Mouse (Mus musculus): Measurements from ENCODE around the gene Eml2. TPM values are rescaled to one million over a fixed set of nuclear protein-coding genes. Genes with fewer than 3 reads are reported as not detected.

Gene Eml2
- polyA plus RNA-seq, 1 experiment from 2014 or later, result 14.2 TPM

- Histone ChIP-seq H3K27me3 (ENCODE audit: insufficient read depth, poor library complexity, severe bottlenecking) (no peaks in the 10 kb centered on the region), H3K36me3 (peaks cover 35% of the 10 kb centered on the region), H3K27ac (no peak overlapping the region), H3K4me1 (peaks cover 24% of the 10 kb centered on the region), H3K9me3 (no peaks in the 10 kb centered on the region), H3K4me3 (no peak overlapping the region)
- 90% methylated on average over 1 of the region's 1 CpGs for WGBS
- DNase-seq (ENCODE audit: low spot score), result no peak
These were observed 65.8 kb downstream of the Eml2 start for GRCm38 (mm10) chr7:19242005-19242404.

- peaks cover 12% of the 10 kb centered on the region for H3K4me1 ChIP-seq
- WGBS, result 87% methylated on average over 5 of the region's 5 CpGs
These were observed 67.6 kb downstream of the Eml2 start for GRCm38 (mm10) chr7:19243858-19244257.

GRCm38 (mm10) chr7:19245083-19245482, 68.9 kb downstream of the Eml2 start:
- no peaks in the 10 kb centered on the region for H3K9me3 ChIP-seq
- H3K36me3 ChIP-seq, result peaks cover 44% of the 10 kb centered on the region
- H3K27ac ChIP-seq, result no peak overlapping the region
- DNase-seq (ENCODE audit: low spot score), result no peak
- peaks cover under 1% of the 10 kb centered on the region; the same call in 1 of the 2 replicates for H3K4me1 ChIP-seq
- WGBS, result 80% methylated on average over 3 of the region's 3 CpGs
- no peaks in the 10 kb centered on the region for H3K27me3 ChIP-seq (ENCODE audit: insufficient read depth, poor library complexity, severe bottlenecking)
- no peak overlapping the region for H3K4me3 ChIP-seq

More at GRCm38 (mm10) chr7:19243858-19244257, 67.6 kb downstream of the Eml2 start:
- Histone ChIP-seq H3K36me3 (peaks cover 44% of the 10 kb centered on the region), H3K9me3 (no peaks in the 10 kb centered on the region), H3K4me3 (no peak overlapping the region), H3K27me3 (ENCODE audit: insufficient read depth, poor library complexity, severe bottlenecking) (no peaks in the 10 kb centered on the region), H3K27ac (no peak overlapping the region)
- no peak for DNase-seq (ENCODE audit: low spot score)

GRCm38 (mm10) chr7:19246855-19247254, 70.6 kb downstream of the Eml2 start:
- Histone ChIP-seq H3K27ac (peak overlapping the region; percentile 4; the same call in 1 of the 2 replicates), H3K36me3 (peaks cover 39% of the 10 kb centered on the region), H3K27me3 (ENCODE audit: insufficient read depth, poor library complexity, severe bottlenecking) (no peaks in the 10 kb centered on the region), H3K9me3 (no peaks in the 10 kb centered on the region), H3K4me1 (no peaks in the 10 kb centered on the region; the same call in 1 of the 2 replicates), H3K4me3 (no peak overlapping the region)
- 83% methylated on average over 1 of the region's 1 CpGs for WGBS
- peak; percentile 77 for DNase-seq (ENCODE audit: low spot score)

- Histone ChIP-seq H3K4me3 (no peak overlapping the region), H3K4me1 (no peaks in the 10 kb centered on the region; the same call in 1 of the 2 replicates), H3K27me3 (ENCODE audit: insufficient read depth, poor library complexity, severe bottlenecking) (no peaks in the 10 kb centered on the region), H3K27ac (peak overlapping the region; percentile 4; the same call in 1 of the 2 replicates), H3K9me3 (no peaks in the 10 kb centered on the region), H3K36me3 (peaks cover 39% of the 10 kb centered on the region)
- 90% methylated on average over 2 of the region's 2 CpGs for WGBS
- DNase-seq (ENCODE audit: low spot score), result peak; percentile 73
These were observed 71.3 kb downstream of the Eml2 start for GRCm38 (mm10) chr7:19247511-19247910.

- Histone ChIP-seq H3K27me3 (ENCODE audit: insufficient read depth, poor library complexity, severe bottlenecking) (no peaks in the 10 kb centered on the region), H3K36me3 (peaks cover 35% of the 10 kb centered on the region), H3K27ac (no peak overlapping the region), H3K4me1 (0 out of 2 replicates have a peak, but pooled peaks cover 2% of the 10 kb centered on the region), H3K4me3 (no peak overlapping the region), H3K9me3 (no peaks in the 10 kb centered on the region; the same call in 1 of the 2 replicates)
- WGBS, result 86% methylated on average over 4 of the region's 4 CpGs
- DNase-seq (ENCODE audit: low spot score), result no peak
These were observed 75.9 kb downstream of the Eml2 start for GRCm38 (mm10) chr7:19252078-19252477.

GRCm38 (mm10) chr7:19253437-19253836, 77.2 kb downstream of the Eml2 start:
- H3K4me3 ChIP-seq, result no peak overlapping the region
- no peaks in the 10 kb centered on the region; the same call in 1 of the 2 replicates for H3K9me3 ChIP-seq
- DNase-seq (ENCODE audit: low spot score), result no peak
- 58% methylated on average over 5 of the region's 5 CpGs for WGBS
- peaks cover 41% of the 10 kb centered on the region for H3K36me3 ChIP-seq
- no peak overlapping the region for H3K27ac ChIP-seq
- H3K4me1 ChIP-seq, result peaks cover 9% of the 10 kb centered on the region; the same call in 1 of the 2 replicates
- H3K27me3 ChIP-seq (ENCODE audit: insufficient read depth, poor library complexity, severe bottlenecking), result no peaks in the 10 kb centered on the region

- no peaks in the 10 kb centered on the region; the same call in 1 of the 2 replicates for H3K9me3 ChIP-seq
- WGBS, result 84% methylated on average over 17 of the region's 17 CpGs
- H3K27ac ChIP-seq, result no peak overlapping the region
- H3K27me3 ChIP-seq (ENCODE audit: insufficient read depth, poor library complexity, severe bottlenecking), result no peaks in the 10 kb centered on the region
- H3K36me3 ChIP-seq, result peaks cover 58% of the 10 kb centered on the region
- peaks cover 9% of the 10 kb centered on the region; the same call in 1 of the 2 replicates for H3K4me1 ChIP-seq
- H3K4me3 ChIP-seq, result 0 out of 2 replicates have a peak overlapping the region, but pooled peaks have one; percentile 12
- no peak for DNase-seq (ENCODE audit: low spot score)
These were observed 79.2 kb downstream of the Eml2 start for GRCm38 (mm10) chr7:19255395-19255794.

MicroRNA genes within 50 kb of the gene (microRNA counts, 519-probe panel; counts per million panel counts)
- microRNA mmu-miR-330, result not detected

Small RNAs within 50 kb of the gene (microRNA-seq; reads per million reads assigned to microRNA genes)
- 405 reads per million, percentile 70 among the genes with 10 or more reads in this experiment for gene Mir330

Other genes with a start within 250 kb of the Eml2 start
- not detected in 2 replicates for gene Nanos2, start 189.0 kb upstream of the Eml2 start, polyA plus RNA-seq (2016; fragmentation: Nextera tagmentation; extraction: Ambion mirVana)
- gene Mypop, start 185.2 kb upstream of the Eml2 start, polyA plus RNA-seq (2016; fragmentation: Nextera tagmentation; extraction: Ambion mirVana), result 2.1 and 3.3 TPM in 2 replicates
- 14.9 and 27.0 TPM in 2 replicates for gene Irf2bp1, start 172.4 kb upstream of the Eml2 start, polyA plus RNA-seq (2016; fragmentation: Nextera tagmentation; extraction: Ambion mirVana)
- 0.36 and 8.6 TPM in 2 replicates for gene Foxa3, start 152.9 kb upstream of the Eml2 start, polyA plus RNA-seq (2016; fragmentation: Nextera tagmentation; extraction: Ambion mirVana)
- gene Sympk, start 152.0 kb upstream of the Eml2 start, polyA plus RNA-seq (2016; fragmentation: Nextera tagmentation; extraction: Ambion mirVana), result 34.0 and 44.5 TPM in 2 replicates
- not detected in 2 replicates for gene Rsph6a, start 121.7 kb upstream of the Eml2 start, polyA plus RNA-seq (2016; fragmentation: Nextera tagmentation; extraction: Ambion mirVana)
- gene Dmwd, start 100.2 kb upstream of the Eml2 start, polyA plus RNA-seq (2016; fragmentation: Nextera tagmentation; extraction: Ambion mirVana), result 14.8 and 18.0 TPM in 2 replicates
- 16.9 and 17.7 TPM in 2 replicates for gene Dmpk, start 92.6 kb upstream of the Eml2 start, polyA plus RNA-seq (2016; fragmentation: Nextera tagmentation; extraction: Ambion mirVana)
- 5.7 and 6.1 TPM in 2 replicates for gene Six5, start 81.8 kb upstream of the Eml2 start, polyA plus RNA-seq (2016; fragmentation: Nextera tagmentation; extraction: Ambion mirVana)
- gene Gm4969, start 58.1 kb upstream of the Eml2 start, polyA plus RNA-seq (2016; fragmentation: Nextera tagmentation; extraction: Ambion mirVana), result 1.7 and 2.1 TPM in 2 replicates
- gene Fbxo46, start 56.6 kb upstream of the Eml2 start, polyA plus RNA-seq (2016; fragmentation: Nextera tagmentation; extraction: Ambion mirVana), result 12.2 and 13.1 TPM in 2 replicates
- 10.8 and 12.1 TPM in 2 replicates for gene Qpctl, start 27.1 kb upstream of the Eml2 start, polyA plus RNA-seq (2016; fragmentation: Nextera tagmentation; extraction: Ambion mirVana)
- gene Snrpd2, start 26.7 kb upstream of the Eml2 start, polyA plus RNA-seq (2016; fragmentation: Nextera tagmentation; extraction: Ambion mirVana), result 132 and 142 TPM in 2 replicates
- gene Gipr, start 10.3 kb upstream of the Eml2 start, polyA plus RNA-seq (2016; fragmentation: Nextera tagmentation; extraction: Ambion mirVana), result 9.7 and 12.8 TPM in 2 replicates
- 1.0 and 1.8 TPM in 2 replicates for gene Gpr4, start 36.1 kb downstream of the Eml2 start, polyA plus RNA-seq (2016; fragmentation: Nextera tagmentation; extraction: Ambion mirVana)
- 46.8 and 47.9 TPM in 2 replicates for gene Opa3, start 51.9 kb downstream of the Eml2 start, polyA plus RNA-seq (2016; fragmentation: Nextera tagmentation; extraction: Ambion mirVana)
- 99.0 and 112 TPM in 2 replicates for gene Vasp, start 95.4 kb downstream of the Eml2 start, polyA plus RNA-seq (2016; fragmentation: Nextera tagmentation; extraction: Ambion mirVana)
- 0.13 TPM in 1 of 2 replicates, not detected in the other for gene Ppm1n, start 103.6 kb downstream of the Eml2 start, polyA plus RNA-seq (2016; fragmentation: Nextera tagmentation; extraction: Ambion mirVana)
- gene Rtn2, start 106.2 kb downstream of the Eml2 start, polyA plus RNA-seq (2016; fragmentation: Nextera tagmentation; extraction: Ambion mirVana), result 22.4 and 26.0 TPM in 2 replicates
- gene Fosb, start 133.6 kb downstream of the Eml2 start, polyA plus RNA-seq (2016; fragmentation: Nextera tagmentation; extraction: Ambion mirVana), result 0.24 and 0.27 TPM in 2 replicates
- 74.0 and 84.2 TPM in 2 replicates for gene Ercc1, start 168.4 kb downstream of the Eml2 start, polyA plus RNA-seq (2016; fragmentation: Nextera tagmentation; extraction: Ambion mirVana)
- gene Cd3eap, start 183.1 kb downstream of the Eml2 start, polyA plus RNA-seq (2016; fragmentation: Nextera tagmentation; extraction: Ambion mirVana), result 23.2 and 27.8 TPM in 2 replicates
- 12.0 and 16.2 TPM in 2 replicates for gene Ppp1r13l, start 183.3 kb downstream of the Eml2 start, polyA plus RNA-seq (2016; fragmentation: Nextera tagmentation; extraction: Ambion mirVana)
- 19.2 and 19.3 TPM in 2 replicates for gene Ercc2, start 205.6 kb downstream of the Eml2 start, polyA plus RNA-seq (2016; fragmentation: Nextera tagmentation; extraction: Ambion mirVana)
- gene Klc3, start 227.7 kb downstream of the Eml2 start, polyA plus RNA-seq (2016; fragmentation: Nextera tagmentation; extraction: Ambion mirVana), result 4.4 and 5.8 TPM in 2 replicates
- 3.6 and 9.8 TPM in 2 replicates for gene Ckm, start 228.4 kb downstream of the Eml2 start, polyA plus RNA-seq (2016; fragmentation: Nextera tagmentation; extraction: Ambion mirVana)

Measured in heart, embryonic 10.5 days (tissue).